Mouse (Mus musculus) embryonic facial prominence, embryonic 11.5 days (tissue): ENCODE measurements at regions not wholly inside any gene's neighbourhood (a gene's known extent, or its start where the extent isn't known, plus 50 kb on each side); places are given as distances from the start of the nearest gene placed in this dataset.
A peak's percentile ranks its signal among the peaks of the same experiment; 100 is the strongest.
"Not testable (repeated sequence)": the region's sequence is repeated elsewhere in the genome, so short reads cannot be mapped to it uniquely, and the experiment has no call there.

Experiments
- ATAC-seq: fragments of 200-750 bp; cut with Nextera tagmentation; replicated peaks from 2 replicates; pipeline ENCODE4 v1.8.0; 2017; ENCODE audit warnings: low read depth; ENCODE audit not compliant: insufficient number of reproducible peaks, low FRiP score, low TSS enrichment
- DNase-seq: peaks from one replicate; pipeline ENCODE4 v3.0.0-alpha.2; 2015; ENCODE audit warnings: low spot score
- H3K27ac ChIP-seq: fragments of 300-500 bp; sonication (generic); replicated peaks from 2 replicates; pipeline ENCODE4 v1.5.1; 2014; ENCODE audit warnings: mild to moderate bottlenecking, low read depth, low read length, control low read depth
- H3K27me3 ChIP-seq: fragments of 300-500 bp; sonication (generic); 2 replicates; pipeline ENCODE4 v1.6.1; 2014; ENCODE audit warnings: mild to moderate bottlenecking, low read length, moderate library complexity, mixed read lengths; ENCODE audit not compliant: control insufficient read depth, insufficient read depth
- H3K36me3 ChIP-seq: fragments of 300-500 bp; sonication (generic); replicated peaks from 2 replicates; pipeline ENCODE4 v1.6.1; 2014; ENCODE audit warnings: low read depth, mild to moderate bottlenecking, low read length, moderate library complexity, mixed read lengths; ENCODE audit not compliant: control insufficient read depth, insufficient read depth
- H3K4me1 ChIP-seq: fragments of 300-500 bp; sonication (generic); 2 replicates; pipeline ENCODE4 v1.6.1; 2014; ENCODE audit warnings: low read length, mixed read lengths; ENCODE audit not compliant: control insufficient read depth, insufficient read depth
- H3K4me2 ChIP-seq: fragments of 300-500 bp; sonication (generic); 2 replicates; pipeline ENCODE4 v1.6.1; 2014; ENCODE audit warnings: low read depth, mild to moderate bottlenecking, control low read depth, low read length, moderate library complexity
- H3K4me3 ChIP-seq: fragments of 300-500 bp; sonication (generic); 2 replicates; pipeline ENCODE4 v1.5.1; 2014; ENCODE audit warnings: low read depth, low read length, control low read depth
- H3K9ac ChIP-seq: fragments of 300-500 bp; sonication (generic); replicated peaks from 2 replicates; pipeline ENCODE4 v1.6.1; 2014; ENCODE audit warnings: mild to moderate bottlenecking, control low read depth, low read length
- H3K9me3 ChIP-seq: fragments of 300-500 bp; sonication (generic); replicated peaks from 2 replicates; pipeline ENCODE4 v1.6.1; 2016; ENCODE audit warnings: mild to moderate bottlenecking, low read length, inconsistent platforms, mixed read lengths; ENCODE audit not compliant: control insufficient read depth
- WGBS: fragments of 180-500 bp; shearing (Covaris S2); extraction: QIAGEN DNeasy Blood & Tissue Kit; methylation state at CpG from one replicate; pipeline ENCODE4 v1.1.7; 2014; 5-methylcytosine and 5-hydroxymethylcytosine counted together

DNA sequence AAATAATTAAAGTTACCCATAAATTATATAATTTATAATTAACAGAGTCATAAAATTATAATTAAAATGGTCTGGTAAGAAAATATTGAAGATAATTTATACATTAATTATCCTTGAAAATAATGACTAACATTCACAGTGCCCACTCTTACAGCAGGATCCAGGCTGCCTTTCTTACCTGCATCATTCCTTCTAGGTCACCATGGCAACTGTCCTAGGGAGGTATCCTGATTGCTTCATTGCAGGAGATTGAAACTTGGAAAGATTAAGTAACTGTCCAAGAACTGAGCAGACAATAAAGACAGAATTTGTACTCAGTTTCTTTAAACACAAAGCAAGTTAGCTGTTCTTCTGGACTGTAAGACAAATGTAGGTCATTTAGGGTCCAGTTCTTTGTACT lies 416.7 kb upstream of the Id2 start:
- DNase-seq (no peak), ATAC-seq (no peak)
- Histone ChIP-seq H3K4me3 (no peak overlapping the region), H3K27me3 (no peaks in the 10 kb centered on the region), H3K9ac (no peak overlapping the region), H3K27ac (no peak overlapping the region), H3K4me1 (no peaks in the 10 kb centered on the region), H3K9me3 (no peaks in the 10 kb centered on the region), H3K36me3 (no peaks in the 10 kb centered on the region), H3K4me2 (no peak overlapping the region)

DNA sequence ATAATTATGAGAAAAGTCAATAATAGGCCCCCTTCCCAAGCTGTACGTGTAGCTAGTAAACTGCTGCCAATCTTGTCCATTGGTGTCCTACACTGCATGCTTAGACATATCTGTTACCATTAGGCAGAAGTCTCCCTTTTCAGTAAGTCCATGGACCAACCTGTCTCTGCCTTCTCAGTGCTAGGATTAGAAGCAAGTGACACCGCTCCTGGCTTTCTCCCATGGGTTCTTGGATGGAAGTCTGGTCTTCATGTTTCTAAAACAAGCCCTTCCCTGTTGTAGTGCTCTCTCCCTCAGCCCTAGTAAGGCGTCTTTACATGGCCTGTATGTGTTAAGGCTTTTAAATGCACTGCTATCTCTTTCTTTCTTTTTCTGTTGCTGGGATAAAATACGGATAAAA lies 412.7 kb upstream of the Id2 start:
- no peak for ATAC-seq
- no peaks in the 10 kb centered on the region for H3K9me3 ChIP-seq
- no peak for DNase-seq
- no peak overlapping the region for H3K4me3 ChIP-seq
- no peaks in the 10 kb centered on the region for H3K27me3 ChIP-seq
- H3K4me1 ChIP-seq = no peaks in the 10 kb centered on the region
- WGBS = 88% methylated on average over 4 of the region's 4 CpGs
- H3K9ac ChIP-seq = no peak overlapping the region
- no peak overlapping the region; the same call in 1 of the 2 replicates for H3K4me2 ChIP-seq
- H3K27ac ChIP-seq = no peak overlapping the region
- no peaks in the 10 kb centered on the region for H3K36me3 ChIP-seq

DNA sequence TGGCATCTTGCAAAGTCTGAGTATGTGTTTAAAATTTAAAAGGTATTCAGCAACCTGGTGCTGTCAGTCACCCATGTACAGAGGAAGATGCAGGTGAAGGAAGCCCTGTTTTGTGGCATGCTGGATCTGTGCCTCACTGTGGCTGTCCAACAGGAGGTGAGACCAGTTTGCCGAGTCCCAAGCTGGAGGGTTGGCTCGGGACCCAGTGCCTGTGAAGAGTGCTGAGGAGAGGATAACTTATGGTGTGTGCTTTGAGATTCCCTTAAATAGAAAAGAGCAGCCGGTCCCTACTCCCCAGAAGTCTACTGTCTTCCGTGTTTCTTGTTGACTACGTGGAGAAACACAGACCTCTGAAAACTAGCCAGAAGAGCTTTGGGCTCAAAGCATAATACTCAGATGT lies 396.3 kb upstream of the Id2 start:
- no peak overlapping the region for H3K27ac ChIP-seq
- H3K4me1 ChIP-seq = no peaks in the 10 kb centered on the region
- 86% methylated on average over 5 of the region's 5 CpGs for WGBS
- ATAC-seq (no peak), DNase-seq (no peak)
- H3K9ac ChIP-seq = no peak overlapping the region
- H3K27me3 ChIP-seq = no peaks in the 10 kb centered on the region
- no peak overlapping the region for H3K4me3 ChIP-seq
- no peaks in the 10 kb centered on the region for H3K36me3 ChIP-seq
- H3K9me3 ChIP-seq = no peaks in the 10 kb centered on the region
- no peak overlapping the region for H3K4me2 ChIP-seq

DNA sequence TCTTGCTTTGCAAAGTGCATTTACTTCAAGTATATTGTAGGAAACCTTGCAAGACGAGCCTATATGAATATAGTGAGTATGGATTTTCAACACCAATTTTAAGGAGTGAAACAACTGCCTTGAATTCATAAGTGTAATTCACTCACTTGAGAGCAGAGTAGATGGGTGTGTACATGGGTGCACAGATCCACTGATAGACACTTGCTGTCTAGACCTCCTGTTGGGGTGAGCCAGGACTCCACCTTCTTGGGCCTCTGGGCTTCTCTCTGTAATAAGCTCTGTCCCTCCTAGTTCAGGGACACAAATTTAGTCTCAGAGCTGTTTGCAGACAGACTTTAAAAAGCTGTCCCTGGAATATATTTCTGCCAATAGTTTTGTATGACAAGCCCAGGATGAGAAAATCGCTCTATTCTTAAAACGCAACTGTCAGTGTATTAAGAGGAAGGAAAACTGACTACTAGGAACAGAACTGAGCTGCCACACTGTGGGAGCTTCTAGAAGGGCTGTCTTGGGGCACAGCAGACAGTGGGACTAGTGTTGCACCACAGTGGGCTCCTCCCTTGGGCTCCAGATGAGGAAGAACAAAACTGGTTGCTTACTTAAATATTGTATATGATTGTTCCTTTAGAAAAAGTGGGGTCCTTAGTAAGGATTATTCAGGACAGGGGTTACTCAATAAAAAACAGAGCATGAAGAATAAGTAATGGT lies 395.7 kb upstream of the Id2 start:
- ATAC-seq (no peak), DNase-seq (no peak)
- Histone ChIP-seq H3K4me1 (no peaks in the 10 kb centered on the region), H3K4me3 (no peak overlapping the region), H3K9ac (no peak overlapping the region), H3K27me3 (no peaks in the 10 kb centered on the region), H3K9me3 (no peaks in the 10 kb centered on the region), H3K36me3 (no peaks in the 10 kb centered on the region), H3K27ac (no peak overlapping the region), H3K4me2 (no peak overlapping the region)
- 83% methylated on average over 3 of the region's 3 CpGs for WGBS

DNA sequence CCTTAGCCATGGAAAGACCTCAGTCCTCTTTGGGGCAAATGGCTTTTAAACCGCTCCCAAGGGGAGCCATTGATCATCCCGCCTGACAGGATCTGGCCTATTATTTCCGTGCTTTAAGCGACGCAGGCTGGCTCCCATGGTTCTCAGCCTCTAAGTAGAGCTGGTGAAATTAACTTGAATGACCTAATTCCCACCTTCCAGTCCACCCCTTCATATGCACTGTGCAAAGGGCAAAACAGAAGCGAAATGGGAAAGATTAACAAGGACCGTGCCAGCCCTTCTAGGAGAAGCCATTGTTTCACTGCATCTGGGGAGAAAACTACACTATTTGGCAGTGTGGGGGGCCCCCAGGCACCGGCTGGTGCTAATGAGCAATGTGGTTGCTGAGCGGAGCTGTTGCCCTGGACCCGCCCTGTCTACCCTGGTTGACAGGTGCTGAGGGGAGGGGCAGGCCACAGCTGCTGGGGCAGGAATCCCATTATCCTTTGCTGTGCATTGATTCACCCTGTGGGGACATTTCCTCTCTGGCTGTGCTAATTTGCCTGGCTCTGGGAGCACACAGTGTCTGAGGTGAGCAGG lies 378.3 kb upstream of the Id2 start:
- H3K36me3 ChIP-seq = no peaks in the 10 kb centered on the region
- no peaks in the 10 kb centered on the region for H3K9me3 ChIP-seq
- no peak overlapping the region for H3K9ac ChIP-seq
- no peak overlapping the region for H3K4me2 ChIP-seq
- ATAC-seq (peak; percentile 95), DNase-seq (peak; percentile 54)
- no peak overlapping the region for H3K27ac ChIP-seq
- no peak overlapping the region for H3K4me3 ChIP-seq
- no peaks in the 10 kb centered on the region for H3K27me3 ChIP-seq
- 9% methylated on average over 10 of the region's 10 CpGs for WGBS
- H3K4me1 ChIP-seq = peaks cover 5% of the 10 kb centered on the region

DNA sequence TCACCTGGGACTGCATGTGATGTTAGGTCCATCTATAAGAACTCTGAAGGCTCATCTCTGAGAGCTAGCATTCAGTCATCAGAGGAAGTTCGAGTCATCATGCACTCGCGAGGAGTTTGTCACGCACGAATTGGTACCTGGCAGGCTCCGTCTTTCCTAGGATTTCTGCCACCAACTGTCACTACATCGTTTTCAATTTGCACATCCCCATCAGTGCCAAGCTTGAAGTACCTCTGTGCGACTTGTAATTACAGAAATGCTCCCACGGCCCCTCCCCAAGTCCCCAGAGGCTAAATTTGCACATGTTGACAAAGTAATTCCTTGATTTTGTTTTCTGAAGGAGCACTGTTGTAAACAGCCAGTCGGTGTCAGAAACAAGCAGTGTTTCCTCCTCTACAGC lies 372.2 kb upstream of the Id2 start:
- no peak for DNase-seq
- ATAC-seq = no peak
- H3K9me3 ChIP-seq = no peaks in the 10 kb centered on the region
- no peak overlapping the region for H3K9ac ChIP-seq
- no peaks in the 10 kb centered on the region for H3K36me3 ChIP-seq
- no peaks in the 10 kb centered on the region for H3K4me1 ChIP-seq
- H3K27ac ChIP-seq = no peak overlapping the region
- no peaks in the 10 kb centered on the region for H3K27me3 ChIP-seq
- WGBS = 81% methylated on average over 10 of the region's 10 CpGs
- no peak overlapping the region for H3K4me3 ChIP-seq
- no peak overlapping the region for H3K4me2 ChIP-seq

DNA sequence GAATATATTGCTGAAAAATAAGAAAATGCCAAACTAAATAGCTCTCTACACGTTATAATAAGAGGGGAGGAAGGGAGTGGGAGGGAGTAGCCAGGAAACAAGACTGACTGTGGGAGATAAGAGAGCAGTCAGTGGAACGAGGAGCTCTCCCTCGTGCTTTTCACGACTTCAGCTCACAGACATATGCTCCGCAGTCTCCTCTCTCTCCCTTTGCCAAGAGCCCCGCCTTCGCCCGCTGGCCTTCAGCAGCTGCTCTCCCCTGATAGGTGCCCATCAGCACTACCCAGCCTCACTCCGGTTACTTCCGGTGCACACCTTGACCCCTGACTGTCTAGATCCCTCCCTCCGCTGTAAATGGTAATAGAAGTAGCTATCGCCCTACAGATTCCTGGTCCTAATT lies 370.8 kb upstream of the Id2 start:
- DNase-seq (no peak), ATAC-seq (no peak)
- no peak overlapping the region for H3K4me3 ChIP-seq
- no peaks in the 10 kb centered on the region for H3K36me3 ChIP-seq
- H3K4me2 ChIP-seq = no peak overlapping the region
- no peaks in the 10 kb centered on the region for H3K27me3 ChIP-seq
- no peaks in the 10 kb centered on the region for H3K9me3 ChIP-seq
- no peak overlapping the region for H3K9ac ChIP-seq
- H3K4me1 ChIP-seq = no peaks in the 10 kb centered on the region
- WGBS = 63% methylated on average over 12 of the region's 12 CpGs
- no peak overlapping the region for H3K27ac ChIP-seq

DNA sequence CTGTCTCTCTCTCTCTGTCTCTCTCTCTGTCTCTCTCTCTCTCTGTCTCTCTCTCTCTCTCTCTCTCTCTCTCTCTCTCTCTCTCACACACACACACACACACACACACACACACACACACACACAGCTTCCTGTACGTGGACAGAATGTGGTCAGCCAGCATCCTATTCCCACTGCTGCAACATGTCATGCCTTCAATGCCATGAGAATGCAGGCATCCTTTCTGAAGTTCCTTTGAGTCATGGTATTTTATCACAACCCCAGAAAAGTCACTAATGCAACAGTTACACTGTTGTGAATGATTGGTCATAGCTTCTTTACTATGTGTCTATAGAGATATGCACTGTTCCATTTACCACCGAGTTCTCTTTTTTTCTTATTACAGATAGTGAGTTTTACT lies 365.8 kb upstream of the Id2 start:
- not testable (repeated sequence) for H3K27me3 ChIP-seq, DNase-seq, H3K4me3 ChIP-seq, H3K4me2 ChIP-seq, H3K9me3 ChIP-seq, H3K4me1 ChIP-seq, H3K36me3 ChIP-seq, H3K9ac ChIP-seq, H3K27ac ChIP-seq, ATAC-seq
- WGBS = 84% methylated on average over 2 of the region's 2 CpGs
